In the genomic region with DNA sequence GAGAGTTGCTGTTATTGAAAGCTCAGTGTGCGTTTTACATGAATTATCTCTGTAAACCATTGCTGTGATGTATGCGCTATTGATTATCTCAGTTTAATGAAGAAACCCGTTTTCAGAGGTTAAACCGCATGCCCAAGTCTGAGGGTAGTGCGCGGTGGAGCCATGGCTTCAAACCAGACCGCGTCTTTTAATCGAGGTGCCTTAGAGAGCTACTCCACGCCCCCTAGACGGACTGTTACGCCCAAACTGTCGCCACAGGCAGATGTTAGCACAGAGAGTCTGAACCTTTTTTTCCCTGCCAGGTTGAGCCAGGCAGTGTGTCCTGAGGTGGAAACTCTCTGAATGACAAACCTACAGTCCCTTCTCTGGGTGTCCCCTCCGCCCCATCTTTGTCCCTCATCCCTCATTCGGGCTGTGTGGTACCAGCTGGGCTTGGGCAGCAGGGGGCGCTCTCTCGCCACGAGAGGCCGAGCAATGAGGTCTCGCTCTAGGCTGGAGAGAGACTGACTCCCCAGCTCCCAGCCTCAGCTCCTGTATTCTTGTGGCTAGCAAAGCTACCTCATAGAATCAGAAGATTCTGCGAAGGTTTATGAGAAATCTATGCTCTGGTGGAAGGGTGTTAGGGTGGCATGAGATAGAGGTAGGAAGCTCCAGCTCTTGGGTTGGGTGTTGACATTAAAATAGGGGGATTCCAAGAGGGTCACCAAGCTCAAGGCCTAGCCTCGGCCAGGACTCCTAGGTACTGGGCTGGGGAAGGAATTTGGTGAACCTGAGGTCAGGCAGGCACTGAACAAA, we compare ENCODE assay signal across 8 mouse cellular contexts. TPM values are rescaled to one million over a fixed set of nuclear protein-coding genes. Genes with fewer than 3 reads are reported as not detected.
DNase-seq lines count a peak whose midpoint lies in the region; ATAC-seq and TF ChIP-seq lines count a peak whose summit lies in the region.

No protein-coding gene starts in this region.

- H3K4me2 ChIP-seq in heart, embryonic 13.5 days, result peak overlapping the region; percentile 64
- peak overlapping the region; percentile 30; the same call in 1 of the 2 replicates for H3K4me2 ChIP-seq in kidney, postnatal 0 days (ENCODE audit: low read length)
- peak overlapping the region; percentile 36 for H3K4me2 ChIP-seq in myocyte (ENCODE audit: low read depth)

- no peaks in the 10 kb centered on the region for H3K79me2 ChIP-seq in liver, adult 2 months (ENCODE audit: control insufficient read depth, insufficient read depth, low read length)
- H3K79me2 ChIP-seq in myocyte (ENCODE audit: control insufficient read depth, insufficient read depth), result no peaks in the 10 kb centered on the region

- H3K27me3 ChIP-seq in heart, embryonic 13.5 days (replicated peaks), result no peaks in the 10 kb centered on the region
- no peaks in the 10 kb centered on the region for H3K27me3 ChIP-seq in kidney, postnatal 0 days (ENCODE audit: insufficient read depth, low read length)
- peaks cover 2% of the 10 kb centered on the region; the same call in 1 of the 2 replicates for H3K27me3 ChIP-seq in liver, adult 2 months (ENCODE audit: control insufficient read depth, insufficient read depth, low read length)
- no peaks in the 10 kb centered on the region for H3K27me3 ChIP-seq in myocyte (ENCODE audit: control insufficient read depth, insufficient read depth, insufficient read length)

- H3K4me1 ChIP-seq in heart, embryonic 13.5 days, result peaks cover 53% of the 10 kb centered on the region
- H3K4me1 ChIP-seq in kidney, postnatal 0 days (replicated peaks; ENCODE audit: insufficient read depth, low read length), result no peaks in the 10 kb centered on the region; the same call in 1 of the 2 replicates
- no peaks in the 10 kb centered on the region for H3K4me1 ChIP-seq in liver, adult 2 months (ENCODE audit: control insufficient read depth, insufficient read depth, low read length)

- no peak overlapping the region for H3ac ChIP-seq in myocyte (ENCODE audit: control insufficient read depth, insufficient read length)

- peak overlapping the region; percentile 63 for H3K9ac ChIP-seq in heart, embryonic 13.5 days
- no peak overlapping the region for H3K9ac ChIP-seq in kidney, postnatal 0 days (ENCODE audit: low read depth, low read length)
- no peak overlapping the region for H3K9ac ChIP-seq in liver, adult 2 months (ENCODE audit: low read depth, low read length)

- no peak for TF ChIP-seq POLR2A in liver, adult 2 months (IDR thresholded peaks at IDR 0.05; ENCODE audit: extremely low read depth, insufficient read depth, low read length)
- TF ChIP-seq POLR2A in myocyte (IDR thresholded peaks at IDR 0.05; ENCODE audit: insufficient read length, low read depth), result no peak

- peak overlapping the region; percentile 64 for H3K27ac ChIP-seq in heart, embryonic 13.5 days (replicated peaks)
- no peak overlapping the region for H3K27ac ChIP-seq in kidney, postnatal 0 days
- no peak overlapping the region for H3K27ac ChIP-seq in liver, adult 2 months (replicated peaks; ENCODE audit: insufficient read depth, low read depth, low read length)

- no peaks in the 10 kb centered on the region for H3K9me3 ChIP-seq in heart, embryonic 13.5 days
- no peaks in the 10 kb centered on the region for H3K9me3 ChIP-seq in kidney, postnatal 0 days (replicated peaks; ENCODE audit: low read length)

- peak overlapping the region; percentile 35 for H3K4me3 ChIP-seq in heart, embryonic 13.5 days
- H3K4me3 ChIP-seq in kidney, postnatal 0 days (replicated peaks; ENCODE audit: low read depth, low read length), result no peak overlapping the region
- no peak overlapping the region for H3K4me3 ChIP-seq in liver, adult 2 months (ENCODE audit: insufficient read depth, low read depth, low read length)
- no peak overlapping the region for H3K4me3 ChIP-seq in myocyte

- DNase-seq in B cell, adult 2 months, result peak; percentile 90
- DNase-seq in brain, adult 2 months (ENCODE audit: low read depth, low spot score), result peak; percentile 85
- DNase-seq in kidney, postnatal 0 days (ENCODE audit: low spot score), result peak; percentile 89
- DNase-seq in liver, adult 2 months (ENCODE audit: extremely low read depth, low read depth, low spot score), result peak; percentile 19
- DNase-seq in spleen, postnatal 36 days (ENCODE audit: low spot score in 2 of 2), result peak; percentile 65 to 67

- WGBS in heart, embryonic 13.5 days, result 13% methylated on average over 22 of the region's 22 CpGs
- WGBS in kidney, postnatal 0 days, result 13% methylated on average over 22 of the region's 22 CpGs
- WGBS in liver, adult 2 months, result 15% methylated on average over 22 of the region's 22 CpGs

- no peaks in the 10 kb centered on the region for H3K36me3 ChIP-seq in heart, embryonic 13.5 days
- no peaks in the 10 kb centered on the region for H3K36me3 ChIP-seq in kidney, postnatal 0 days (ENCODE audit: insufficient read depth, low read length)
- no peaks in the 10 kb centered on the region for H3K36me3 ChIP-seq in liver, adult 2 months (ENCODE audit: control insufficient read depth, insufficient read depth, low read length)
- H3K36me3 ChIP-seq in myocyte (ENCODE audit: control insufficient read depth, insufficient read depth), result no peaks in the 10 kb centered on the region

- TF ChIP-seq CTCF in kidney, postnatal 0 days (IDR thresholded peaks at IDR 0.05; ENCODE audit: low read depth), result peak; percentile 98
- peak; percentile 97 for TF ChIP-seq CTCF in liver, adult 2 months (IDR thresholded peaks at IDR 0.05; ENCODE audit: low read depth, low read length)

- peak; percentile 65; the same call in 1 of the 2 replicates for ATAC-seq in erythroid progenitor cell, adult 5-6 weeks (replicated peaks; ENCODE audit: low FRiP score, poor library complexity, severe bottlenecking)
- ATAC-seq in heart, embryonic 13.5 days (ENCODE audit: extremely low read depth, insufficient number of reproducible peaks, low FRiP score, low TSS enrichment), result peak; percentile 56; the same call in 1 of the 2 replicates
- peak; percentile 84 for ATAC-seq in kidney, postnatal 0 days (replicated peaks; ENCODE audit: low FRiP score, low read depth)

TF ChIP-seq in myocyte, 11 proteins besides CTCF, POLR2A, EP300 and RAD21:
- TF ChIP-seq MYOD1 (IDR thresholded peaks at IDR 0.05; ENCODE audit: control insufficient read depth in 1 of 3, insufficient read length in 2 of 3, low read depth in 2 of 3) (no peak), TCF3 (IDR thresholded peaks at IDR 0.05; ENCODE audit: insufficient read length, low read depth) (no peak), SRF (IDR thresholded peaks at IDR 0.05; ENCODE audit: control insufficient read depth, insufficient read length, low read depth) (no peak), MYOG (IDR thresholded peaks at IDR 0.05; ENCODE audit: control insufficient read depth in 1 of 3, insufficient read depth in 1 of 3, insufficient read length in 2 of 3, low read depth in 2 of 3) (peak in 1 of 3 experiments; percentile 23), MAX (IDR thresholded peaks at IDR 0.05; ENCODE audit: low read depth) (no peak), CEBPB (IDR thresholded peaks at IDR 0.05; ENCODE audit: insufficient read depth, poor library complexity, severe bottlenecking) (no peak), E2F4 (IDR thresholded peaks at IDR 0.05; ENCODE audit: insufficient read depth) (no peak), TCF12 (IDR thresholded peaks at IDR 0.05; ENCODE audit: insufficient read depth, poor library complexity, severe bottlenecking) (no peak)
TF ChIP-seq in myocyte: peak in this region for 1.

RNA-seq across cellular contexts. Expression of a gene that starts 41.7 kb away (rescaled TPM):
- not detected in 2 replicates for total RNA-seq in erythroid progenitor cell, adult 5-6 weeks (2015; ENCODE audit: low replicate concordance)
- not detected in 2 replicates for total RNA-seq in erythroid progenitor cell, adult 5-6 weeks (2017; ENCODE audit: low replicate concordance)
- 0.11 TPM in 1 of 2 replicates, not detected in the other for polyA plus RNA-seq in heart, embryonic 13.5 days (2015; fragmentation: Nextera tagmentation; extraction: Ambion mirVana)
- polyA plus RNA-seq in kidney, postnatal 0 days (2015; fragmentation: Nextera tagmentation; extraction: Ambion mirVana), result 4.2 TPM in 2 replicates
- not detected in 2 replicates for total RNA-seq in liver, adult 2 months (2014; rRNA removed)
- polyA plus RNA-seq in liver, adult 2 months (2012; rRNA removed), result not detected in 2 replicates
- polyA plus RNA-seq in myocyte (2012; fragmentation: generic; extraction: Trizol), result not detected

RNA-seq across cellular contexts. Expression of a gene that starts 48.0 kb away (rescaled TPM):
- total RNA-seq in erythroid progenitor cell, adult 5-6 weeks (2015; ENCODE audit: low replicate concordance), result 18.7 and 24.3 TPM in 2 replicates
- total RNA-seq in erythroid progenitor cell, adult 5-6 weeks (2017; ENCODE audit: low replicate concordance), result 15.8 and 23.1 TPM in 2 replicates
- polyA plus RNA-seq in heart, embryonic 13.5 days (2015; fragmentation: Nextera tagmentation; extraction: Ambion mirVana), result 76.0 and 82.1 TPM in 2 replicates
- 76.3 and 77.7 TPM in 2 replicates for polyA plus RNA-seq in kidney, postnatal 0 days (2015; fragmentation: Nextera tagmentation; extraction: Ambion mirVana)
- total RNA-seq in liver, adult 2 months (2014; rRNA removed), result 21.6 and 24.2 TPM in 2 replicates
- polyA plus RNA-seq in liver, adult 2 months (2012; rRNA removed), result 28.8 and 37.8 TPM in 2 replicates
- 319 TPM for polyA plus RNA-seq in myocyte (2012; fragmentation: generic; extraction: Trizol)

Comparison
In these comparisons a context has a peak if more than half of its experiments do, and no peak if none do; other contexts are left out.
1. DNase-seq: peak in every context shown above with its lines; median percentile 90 in B cell, adult 2 months; 89 in kidney, postnatal 0 days; 85 in brain, adult 2 months; 66 in spleen, postnatal 36 days; 19 in liver, adult 2 months.